Comparison of ENCODE assay signal across 8 mouse cellular contexts in genomic region chr4:48029652-48030051, GRCm38 (mm10). TPM values are rescaled to one million over a fixed set of nuclear protein-coding genes. Genes with fewer than 3 reads are reported as not detected.
DNase-seq lines count a peak whose midpoint lies in the region; ATAC-seq and TF ChIP-seq lines count a peak whose summit lies in the region.

No protein-coding gene starts in this region.

- H3K36me3 ChIP-seq in heart, postnatal 0 days (replicated peaks; ENCODE audit: control insufficient read depth, insufficient read depth, low read length), result 0 out of 2 replicates have a peak, but pooled peaks cover 4% of the 10 kb centered on the region
- H3K36me3 ChIP-seq in stomach, postnatal 0 days (ENCODE audit: control insufficient read depth, insufficient read depth, low read length), result no peaks in the 10 kb centered on the region

- WGBS in heart, postnatal 0 days, result 76% methylated on average over 24 of the region's 24 CpGs
- 64% methylated on average over 24 of the region's 24 CpGs for WGBS in stomach, postnatal 0 days

- no peak overlapping the region for H3K4me2 ChIP-seq in heart, postnatal 0 days (ENCODE audit: low read depth, low read length)
- no peak overlapping the region for H3K4me2 ChIP-seq in stomach, postnatal 0 days (replicated peaks; ENCODE audit: low read depth)

- H3K4me1 ChIP-seq in heart, postnatal 0 days (ENCODE audit: control insufficient read depth, insufficient read depth), result no peaks in the 10 kb centered on the region
- H3K4me1 ChIP-seq in stomach, postnatal 0 days (replicated peaks; ENCODE audit: control insufficient read depth, insufficient read depth), result no peaks in the 10 kb centered on the region

- no peak for ATAC-seq in heart, postnatal 0 days (ENCODE audit: insufficient read depth, low read depth)
- ATAC-seq in stomach, postnatal 0 days (ENCODE audit: low FRiP score, low TSS enrichment), result no peak

- intact Hi-C loops in heart, postnatal 36 days (cut with DNase I), result no loop called here
- intact Hi-C loops in left cerebral cortex, postnatal 25 days (cut with DNase I), result no loop called here

- DNase-seq in heart, postnatal 0 days (ENCODE audit: low spot score), result no peak
- DNase-seq in heart, postnatal 36 days, result no peak
- peak; percentile 30 for DNase-seq in thymus, postnatal 0 days (ENCODE audit: low spot score)
- no peak for DNase-seq in thymus, postnatal 36 days
- peak; percentile 22 for DNase-seq in embryo, embryonic 9.5 days (ENCODE audit: extremely low spot score)
- DNase-seq in stomach, postnatal 0 days (ENCODE audit: low spot score), result no peak
- DNase-seq in MN1 (ENCODE audit: low spot score), result no peak
- no peak for DNase-seq in left cerebral cortex, postnatal 25 days (ENCODE audit: low spot score in 2 of 2)

- H3K9ac ChIP-seq in heart, postnatal 0 days (replicated peaks; ENCODE audit: low read depth, low read length), result no peak overlapping the region
- H3K9ac ChIP-seq in stomach, postnatal 0 days (ENCODE audit: low read length), result no peak overlapping the region

- no peak for TF ChIP-seq EP300 in heart, postnatal 0 days (IDR thresholded peaks at IDR 0.05; ENCODE audit: low read depth)
- TF ChIP-seq EP300 in stomach, postnatal 0 days (optimal IDR thresholded peaks at IDR 0.05), result no peak

- no peak overlapping the region for H3K27ac ChIP-seq in heart, postnatal 0 days (ENCODE audit: low read depth)
- H3K27ac ChIP-seq in stomach, postnatal 0 days (replicated peaks), result no peak overlapping the region

- H3K9me3 ChIP-seq in heart, postnatal 0 days (replicated peaks; ENCODE audit: control insufficient read depth, low read length), result no peaks in the 10 kb centered on the region
- H3K9me3 ChIP-seq in stomach, postnatal 0 days (ENCODE audit: control insufficient read depth, low read length), result no peaks in the 10 kb centered on the region

- H3K4me3 ChIP-seq in heart, postnatal 0 days (ENCODE audit: low read depth, low read length), result no peak overlapping the region
- no peak overlapping the region for H3K4me3 ChIP-seq in stomach, postnatal 0 days (ENCODE audit: low read depth, low read length)

- H3K27me3 ChIP-seq in heart, postnatal 0 days (ENCODE audit: control insufficient read depth, insufficient read depth, low read length), result no peaks in the 10 kb centered on the region
- no peaks in the 10 kb centered on the region for H3K27me3 ChIP-seq in stomach, postnatal 0 days (ENCODE audit: control insufficient read depth, insufficient read depth, low read length)

- peak; percentile 36 for TF ChIP-seq CTCF in heart, postnatal 0 days (IDR thresholded peaks at IDR 0.05; ENCODE audit: low read depth)
- peak; percentile 69 for TF ChIP-seq CTCF in stomach, postnatal 0 days (IDR thresholded peaks at IDR 0.05; ENCODE audit: low read depth)

RNA-seq across cellular contexts. Expression of gene Nr4a3, which starts 15.3 kb away (rescaled TPM):
- total RNA-seq in heart, postnatal 0 days (2014; rRNA removed; ENCODE audit: low replicate concordance), result 5.0 and 5.3 TPM in 2 replicates
- 0.14 and 0.30 TPM in 2 replicates for polyA plus RNA-seq in heart, postnatal 0 days (2015; fragmentation: Nextera tagmentation; extraction: Ambion mirVana)
- 10 to 100 TPM in 1 of 2 experiments, 1 to 10 TPM in 1; 2.3 to 12.3 TPM for total RNA-seq in heart, postnatal 36 days (2021)
- 1.7 and 2.4 TPM in 2 replicates for polyA plus RNA-seq in thymus, postnatal 0 days (2015; fragmentation: Nextera tagmentation; extraction: Ambion mirVana)
- polyA plus RNA-seq in stomach, postnatal 0 days (2015; fragmentation: Nextera tagmentation; extraction: Ambion mirVana), result 0.34 and 1.5 TPM in 2 replicates
- 10 to 100 TPM; 22.0 to 26.3 TPM for total RNA-seq in left cerebral cortex, postnatal 25 days (2021)

Comparison
In these comparisons a context has a peak if more than half of its experiments do, and no peak if none do; other contexts are left out.
1. DNase-seq: peak in thymus, postnatal 0 days (single experiment) and embryo, embryonic 9.5 days (single experiment); none in heart, postnatal 0 days (single experiment), heart, postnatal 36 days (0 of 2), thymus, postnatal 36 days (0 of 2), stomach, postnatal 0 days (single experiment), MN1 (single experiment) and left cerebral cortex, postnatal 25 days (0 of 2).